Mouse (Mus musculus) intestine, embryonic 16.5 days (tissue): ENCODE results near the gene Olfr692. TPM values are rescaled to one million over a fixed set of nuclear protein-coding genes. Genes with fewer than 3 reads are reported as not detected.
"Not testable (repeated sequence)": the region's sequence is repeated elsewhere in the genome, so short reads cannot be mapped to it uniquely, and the experiment has no call there.

Source experiments
- ATAC-seq: fragments of 200-750 bp; cut with Nextera tagmentation; 2 replicates; pipeline ENCODE4 v1.8.0; 2017; ENCODE audit warnings: moderate TSS enrichment, moderate library complexity
- H3K27ac ChIP-seq: fragments of 300-500 bp; sonication (generic); 2 replicates; pipeline ENCODE4 v1.5.1; 2014; ENCODE audit warnings: mild to moderate bottlenecking, low read length
- H3K27me3 ChIP-seq: fragments of 300-500 bp; sonication (generic); replicated peaks from 2 replicates; pipeline ENCODE4 v1.6.1; 2014; ENCODE audit warnings: low read length, control low read depth, mixed read lengths; ENCODE audit not compliant: control insufficient read depth, insufficient read depth
- H3K36me3 ChIP-seq: fragments of 300-500 bp; sonication (generic); 2 replicates; pipeline ENCODE4 v1.6.1; 2014; ENCODE audit warnings: low read length, control low read depth; ENCODE audit not compliant: control insufficient read depth, insufficient read depth
- H3K4me1 ChIP-seq: fragments of 300-500 bp; sonication (generic); 2 replicates; pipeline ENCODE4 v1.6.1; 2014; ENCODE audit warnings: low read length, control low read depth, mixed read lengths; ENCODE audit not compliant: control insufficient read depth, insufficient read depth
- H3K4me2 ChIP-seq: fragments of 300-500 bp; sonication (generic); 2 replicates; pipeline ENCODE4 v1.6.1; 2014; ENCODE audit warnings: low read depth, low read length, control low read depth
- H3K4me3 ChIP-seq: fragments of 300-500 bp; sonication (generic); 2 replicates; pipeline ENCODE4 v1.5.1; 2014; ENCODE audit warnings: mild to moderate bottlenecking, low read length
- H3K9ac ChIP-seq: fragments of 300-500 bp; sonication (generic); 2 replicates; pipeline ENCODE4 v1.6.1; 2014; ENCODE audit warnings: low read depth, low read length
- H3K9me3 ChIP-seq: fragments of 300-500 bp; sonication (generic); 2 replicates; pipeline ENCODE4 v1.6.1; 2016; ENCODE audit warnings: low read length, control low read depth; ENCODE audit not compliant: control insufficient read depth
- WGBS: fragments of 180-500 bp; shearing (Covaris S2); extraction: QIAGEN DNeasy Blood & Tissue Kit; methylation state at CpG from one replicate; pipeline ENCODE4 v1.1.7; 2014; 5-methylcytosine and 5-hydroxymethylcytosine counted together
- polyA plus RNA-seq: library from polyadenylated mRNA; unstranded; fragments of >200 nt; fragmentation: Nextera tagmentation; extraction: Ambion mirVana; gene quantifications from 2 replicates; pipeline ENCODE4 v1.2.1, GENCODE M21; 2015

Olfr692 gene
- polyA plus RNA-seq, result not detected in 2 replicates

DNA sequence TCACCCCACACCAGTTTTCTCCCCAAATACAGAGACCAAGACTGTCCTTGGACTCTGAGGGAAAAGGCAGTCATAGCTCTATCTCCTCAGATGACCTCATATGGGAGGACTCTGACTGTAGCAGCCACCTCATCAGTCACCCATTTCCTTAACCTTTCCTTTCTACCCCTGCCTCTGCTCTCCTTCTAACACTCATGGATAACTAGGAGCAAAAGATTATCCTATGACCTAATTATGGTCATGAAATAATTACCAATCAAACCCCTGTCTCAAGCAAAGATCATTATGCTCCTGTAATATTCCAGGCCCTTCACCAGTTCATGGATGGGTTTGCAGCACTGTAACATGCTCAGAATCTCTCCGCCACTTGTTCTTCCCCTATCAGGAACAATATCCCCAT, at the start of gene Olfr692:
Olfr692 (plus strand) TSS at position 301 of the 400 bp plus-strand sequence.
- no peak within 1 kb of the TSS for H3K27ac ChIP-seq
- H3K4me1 ChIP-seq, result no peaks in the 10 kb centered on the region
- no peaks in the 10 kb centered on the region for H3K9me3 ChIP-seq
- H3K36me3 ChIP-seq, result no peaks in the 10 kb centered on the region
- H3K4me3 ChIP-seq, result no peak within 1 kb of the TSS
- 94% methylated on average over 1 of the region's 1 CpGs for WGBS
- H3K4me2 ChIP-seq, result no peak within 1 kb of the TSS
- no peak within 1 kb of the TSS for H3K9ac ChIP-seq
- no peaks in the 10 kb centered on the region for H3K27me3 ChIP-seq
- no peak for ATAC-seq

DNA sequence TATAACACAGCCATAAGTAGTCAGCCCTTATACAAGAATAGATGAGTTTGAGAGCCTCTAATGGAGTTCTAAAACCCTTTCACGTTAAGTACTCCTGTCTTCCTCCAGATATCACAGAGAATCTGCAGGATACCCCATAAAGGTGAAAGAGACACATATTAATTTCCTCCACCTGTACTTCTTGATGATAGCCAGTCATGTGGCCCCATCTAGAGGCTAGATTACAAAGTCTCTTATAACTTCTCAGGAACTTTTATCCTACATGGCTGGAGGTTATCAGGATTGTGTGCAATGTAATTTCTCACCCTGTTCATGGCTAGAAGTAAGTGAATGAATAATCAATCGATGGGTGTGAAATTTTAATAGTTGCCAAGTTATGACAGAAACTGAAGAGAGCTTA, 42.7 kb upstream of the Olfr692 start:
- Histone ChIP-seq H3K27ac (no peak overlapping the region), H3K4me3 (no peak overlapping the region), H3K27me3 (no peaks in the 10 kb centered on the region), H3K9ac (no peak overlapping the region), H3K9me3 (no peaks in the 10 kb centered on the region), H3K36me3 (no peaks in the 10 kb centered on the region), H3K4me2 (no peak overlapping the region), H3K4me1 (no peaks in the 10 kb centered on the region)
- WGBS, result 73% methylated on average over 2 of the region's 2 CpGs
- no peak for ATAC-seq

DNA sequence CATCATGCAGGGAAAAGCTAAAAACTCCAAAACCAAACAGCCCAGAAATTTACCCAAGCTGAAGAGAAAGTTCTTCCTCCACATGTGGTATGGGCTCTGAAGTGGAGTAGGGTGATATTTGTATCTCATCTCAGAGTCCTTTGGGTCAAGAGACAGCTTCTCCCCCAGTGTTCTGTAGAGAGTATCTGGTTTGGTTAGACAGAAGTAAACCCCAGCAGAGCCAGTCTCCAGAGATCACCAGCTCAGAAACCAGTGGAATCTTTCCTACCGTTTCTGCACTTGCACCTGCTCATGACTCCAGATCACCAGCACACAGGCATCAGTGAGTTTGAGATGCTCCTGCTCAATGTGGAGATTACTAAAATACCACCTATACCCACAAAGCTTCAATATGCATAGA, 34.0 kb upstream of the Olfr692 start, which contains the start of gene Olfr690:
Olfr690 (minus strand) TSS at position 101 of the 400 bp plus-strand sequence.
- Histone ChIP-seq H3K27me3 (no peaks in the 10 kb centered on the region), H3K4me2 (no peak within 1 kb of the TSS), H3K36me3 (no peaks in the 10 kb centered on the region), H3K4me1 (no peaks in the 10 kb centered on the region), H3K27ac (no peak within 1 kb of the TSS), H3K4me3 (no peak within 1 kb of the TSS), H3K9me3 (no peaks in the 10 kb centered on the region), H3K9ac (no peak within 1 kb of the TSS)
- WGBS, result 76% methylated on average over 1 of the region's 1 CpGs
- ATAC-seq, result no peak

DNA sequence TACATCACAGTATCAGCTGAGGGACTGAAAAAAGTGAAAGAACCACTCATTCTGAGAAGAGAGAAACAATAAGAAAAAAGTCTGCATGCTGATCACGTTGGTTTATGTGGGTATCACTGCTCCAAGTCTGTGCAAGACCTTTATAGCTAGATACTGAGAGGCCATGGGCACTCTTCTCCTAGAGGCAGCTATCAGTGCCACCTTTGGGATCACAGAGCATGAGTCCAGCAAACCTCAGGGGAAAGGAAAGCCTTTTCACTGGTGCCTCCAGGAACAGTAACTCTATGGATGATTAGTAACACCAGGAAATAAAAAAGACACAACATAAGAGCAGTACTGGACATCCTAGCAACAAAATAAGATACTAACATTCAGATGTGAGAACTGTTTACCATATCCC, 25.9 kb upstream of the Olfr692 start, which contains the start of gene Olfr691:
Olfr691 (minus strand) TSS at position 101 of the 400 bp plus-strand sequence.
- Histone ChIP-seq H3K36me3 (no peaks in the 10 kb centered on the region), H3K9me3 (no peaks in the 10 kb centered on the region), H3K9ac (no peak within 1 kb of the TSS), H3K4me1 (no peaks in the 10 kb centered on the region), H3K27ac (no peak within 1 kb of the TSS), H3K4me2 (no peak within 1 kb of the TSS), H3K27me3 (no peaks in the 10 kb centered on the region), H3K4me3 (no peak within 1 kb of the TSS)
- no peak for ATAC-seq
- 51% methylated on average over 1 of the region's 1 CpGs for whole genome bisulfite sequencing

DNA sequence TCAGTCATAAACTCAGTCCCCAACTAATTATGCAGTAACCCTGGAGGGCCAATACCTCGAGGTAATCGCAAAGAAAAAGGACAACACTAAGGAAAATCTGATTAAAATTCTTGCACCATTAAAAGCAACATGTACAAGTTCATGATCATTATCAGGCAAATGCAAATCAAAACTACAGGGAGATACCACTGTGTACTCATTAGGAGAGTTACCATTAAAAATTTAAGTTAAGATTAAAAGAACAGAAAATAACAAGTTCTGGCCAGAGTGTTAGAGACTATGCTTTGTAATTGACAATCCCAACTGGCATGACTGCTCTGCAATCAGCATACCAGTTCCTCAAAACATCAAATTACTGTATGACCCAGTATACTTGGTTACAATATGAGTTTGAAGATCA, 25.3 kb upstream of the Olfr692 start:
- Histone ChIP-seq H3K27ac (no peak overlapping the region), H3K9ac (no peak overlapping the region), H3K4me1 (no peaks in the 10 kb centered on the region), H3K36me3 (no peaks in the 10 kb centered on the region), H3K4me3 (no peak overlapping the region), H3K27me3 (no peaks in the 10 kb centered on the region), H3K9me3 (no peaks in the 10 kb centered on the region), H3K4me2 (no peak overlapping the region)
- ATAC-seq, result no peak
- 86% methylated on average over 2 of the region's 2 CpGs for WGBS

DNA sequence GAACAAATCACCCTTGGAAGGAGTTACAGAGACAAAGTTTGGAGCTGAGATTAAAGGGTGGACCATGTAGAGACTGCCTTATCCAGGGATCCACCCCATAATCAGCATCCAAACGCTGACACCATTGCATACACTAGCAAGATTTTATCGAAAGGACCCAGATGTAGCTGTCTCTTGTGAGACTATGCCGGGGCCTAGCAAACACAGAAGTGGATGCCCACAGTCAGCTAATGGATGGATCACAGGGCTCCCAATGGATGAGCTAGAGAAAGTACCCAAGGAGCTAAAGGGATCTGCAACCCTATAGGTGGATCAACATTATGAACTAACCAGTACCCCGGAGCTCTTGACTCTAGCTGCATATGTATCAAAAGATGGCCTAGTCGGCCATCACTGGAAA, 12.0 kb upstream of the Olfr692 start:
- not testable (repeated sequence) for H3K4me1 ChIP-seq, H3K9ac ChIP-seq, H3K27me3 ChIP-seq, H3K9me3 ChIP-seq, H3K36me3 ChIP-seq, ATAC-seq, H3K4me2 ChIP-seq, H3K27ac ChIP-seq, H3K4me3 ChIP-seq
- WGBS, result no CpG with 5 or more reads among the region's 5 CpGs

DNA sequence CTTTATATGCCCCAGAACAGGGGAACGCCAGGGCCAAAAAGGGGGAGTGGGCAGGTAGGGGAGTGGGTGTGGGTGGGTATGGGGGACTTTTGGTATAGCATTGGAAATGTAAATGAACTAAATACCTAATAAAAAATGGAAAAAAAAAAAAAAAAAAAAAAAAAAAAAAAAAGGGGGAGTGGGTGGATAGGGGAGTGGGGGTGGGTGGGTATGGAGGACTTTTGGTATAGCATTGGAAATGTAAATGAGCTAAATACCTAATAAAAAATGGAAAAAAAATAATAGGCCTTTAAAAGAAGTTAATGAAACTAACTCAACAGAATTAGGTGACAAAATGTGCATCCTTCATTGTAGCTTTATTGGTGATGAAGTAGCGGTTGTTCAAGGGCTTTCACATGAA, 11.5 kb upstream of the Olfr692 start:
- WGBS, result 92% methylated on average over 1 of the region's 2 CpGs
- 0 out of 2 replicates have a peak, but pooled peaks have one; percentile 65 for ATAC-seq
- not testable (repeated sequence) for H3K36me3 ChIP-seq, H3K27ac ChIP-seq, H3K9ac ChIP-seq, H3K27me3 ChIP-seq, H3K4me3 ChIP-seq, H3K4me1 ChIP-seq, H3K9me3 ChIP-seq, H3K4me2 ChIP-seq

DNA sequence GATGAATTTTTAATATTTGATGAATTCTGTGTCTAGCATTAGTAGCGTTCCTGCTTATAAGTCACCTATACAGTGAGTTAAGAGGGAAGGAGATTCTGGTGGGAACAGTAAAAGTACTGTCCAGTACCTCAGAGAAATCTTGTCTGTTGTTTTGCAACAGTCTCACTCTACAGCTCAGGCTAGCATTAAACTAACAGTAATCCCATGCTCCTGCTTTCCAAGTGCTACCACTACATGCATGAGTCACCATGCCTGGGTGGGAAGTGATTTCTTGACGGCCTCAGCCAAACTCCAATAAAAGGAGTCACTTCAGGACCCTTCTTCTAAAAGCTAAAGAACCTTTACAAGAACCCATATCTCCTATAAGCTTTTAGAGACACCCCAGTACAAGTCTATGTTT, 6.3 kb upstream of the Olfr692 start:
- no peak for ATAC-seq
- Histone ChIP-seq H3K27ac (no peak overlapping the region), H3K36me3 (no peaks in the 10 kb centered on the region), H3K9ac (no peak overlapping the region), H3K4me2 (no peak overlapping the region), H3K9me3 (no peaks in the 10 kb centered on the region), H3K4me3 (no peak overlapping the region), H3K27me3 (no peaks in the 10 kb centered on the region), H3K4me1 (no peaks in the 10 kb centered on the region)
- WGBS, result 83% methylated on average over 2 of the region's 2 CpGs

DNA sequence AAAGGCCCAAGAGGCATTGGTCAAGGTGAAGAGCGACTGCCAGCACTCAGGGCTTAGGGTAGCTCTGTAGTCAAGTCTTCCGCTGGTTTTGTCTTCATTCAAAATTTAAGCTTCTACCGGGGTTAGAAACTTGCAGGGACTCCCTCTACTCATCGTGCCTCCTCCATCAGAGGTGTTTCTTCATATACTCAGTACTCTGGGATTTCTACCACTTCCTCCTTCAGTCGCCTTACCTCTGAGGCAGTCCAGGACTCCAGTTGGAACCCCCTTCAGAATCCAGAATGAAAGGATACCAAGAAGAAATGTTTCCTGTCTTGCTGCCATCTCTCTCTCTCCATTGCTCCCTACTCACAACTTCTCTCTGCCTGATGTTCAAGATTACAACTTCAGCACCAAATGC, 762 bp upstream of the Olfr692 start:
- no peaks in the 10 kb centered on the region for H3K9me3 ChIP-seq
- H3K9ac ChIP-seq, result no peak overlapping the region
- no peak overlapping the region for H3K4me3 ChIP-seq
- H3K4me2 ChIP-seq, result no peak overlapping the region
- ATAC-seq, result no peak
- no peaks in the 10 kb centered on the region for H3K4me1 ChIP-seq
- H3K36me3 ChIP-seq, result no peaks in the 10 kb centered on the region
- H3K27me3 ChIP-seq, result no peaks in the 10 kb centered on the region
- 90% methylated on average over 5 of the region's 5 CpGs for WGBS
- no peak overlapping the region for H3K27ac ChIP-seq

DNA sequence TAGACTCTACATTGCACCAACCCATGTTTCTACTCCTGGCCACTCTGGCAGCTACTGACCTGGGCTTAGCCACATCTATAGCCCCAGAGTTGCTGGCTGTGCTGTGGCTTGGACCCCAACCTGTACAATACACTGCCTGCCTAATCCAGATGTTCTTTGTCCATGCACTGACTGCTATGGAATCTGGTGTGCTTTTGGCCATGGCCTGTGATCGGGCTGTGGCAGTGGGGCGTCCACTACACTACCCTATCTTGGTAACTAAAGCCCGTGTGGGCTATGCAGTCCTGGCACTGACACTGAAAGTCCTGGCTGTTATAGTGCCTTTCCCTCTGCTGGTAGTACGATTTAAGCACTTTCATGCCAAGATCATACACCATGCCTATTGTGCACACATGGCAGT, 491 bp downstream of the Olfr692 start:
- no peak for ATAC-seq
- no peak overlapping the region for H3K4me2 ChIP-seq

More for the DNA sequence above, 491 bp downstream of the Olfr692 start:
- H3K27me3 ChIP-seq, result no peaks in the 10 kb centered on the region
- H3K4me1 ChIP-seq, result no peaks in the 10 kb centered on the region
- H3K27ac ChIP-seq, result no peak overlapping the region
- 90% methylated on average over 4 of the region's 4 CpGs for WGBS
- no peak overlapping the region for H3K9ac ChIP-seq
- H3K4me3 ChIP-seq, result no peak overlapping the region
- no peaks in the 10 kb centered on the region for H3K36me3 ChIP-seq
- H3K9me3 ChIP-seq, result no peaks in the 10 kb centered on the region
